Mouse (Mus musculus): ENCODE measurements around the gene Sgip1.

DNA sequence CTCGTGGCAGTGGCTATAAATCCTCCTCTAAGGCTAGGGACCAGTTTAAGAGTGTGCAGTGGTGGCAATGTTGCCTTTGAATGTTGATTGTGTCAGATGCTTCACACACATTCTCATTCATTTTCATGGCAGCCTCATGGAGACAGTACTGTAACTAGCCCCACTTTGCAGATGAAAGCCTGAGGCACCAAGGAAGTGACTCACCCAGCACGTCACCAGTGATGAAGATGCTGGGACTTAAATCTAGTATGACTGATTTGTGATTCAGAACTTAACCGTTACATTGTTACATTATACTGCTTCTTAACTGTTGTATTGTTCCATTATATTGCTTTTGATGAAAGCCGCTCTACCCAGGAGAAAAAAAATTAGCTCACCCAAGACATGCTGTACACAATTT is 145.8 kb downstream of the Sgip1 start:
- TF ChIP-seq CTCF (IDR thresholded peaks at IDR 0.05; ENCODE audit: insufficient read depth, low read depth, low read length) (no peak), POLR2A (IDR thresholded peaks at IDR 0.05; ENCODE audit: insufficient read depth, low read depth, low read length) (no peak)
